Mouse (Mus musculus) spleen, adult 2 months (tissue): ENCODE measurements around the gene Gan.

ENCODE experiments used
- CTCF ChIP-seq: fragments of 200-500 bp; IDR thresholded peaks from 2 replicates; pipeline ENCODE4 v1.5.1; 2011; ENCODE audit warnings: mild to moderate bottlenecking, inconsistent platforms; ENCODE audit not compliant: insufficient read depth, insufficient read length, insufficient replicate concordance; ENCODE audit errors: extremely low read depth
- POLR2A ChIP-seq: fragments of 200-500 bp; IDR thresholded peaks from 2 replicates; pipeline ENCODE4 v1.6.1; 2011; ENCODE audit warnings: low read depth, low read length, inconsistent platforms

DNA sequence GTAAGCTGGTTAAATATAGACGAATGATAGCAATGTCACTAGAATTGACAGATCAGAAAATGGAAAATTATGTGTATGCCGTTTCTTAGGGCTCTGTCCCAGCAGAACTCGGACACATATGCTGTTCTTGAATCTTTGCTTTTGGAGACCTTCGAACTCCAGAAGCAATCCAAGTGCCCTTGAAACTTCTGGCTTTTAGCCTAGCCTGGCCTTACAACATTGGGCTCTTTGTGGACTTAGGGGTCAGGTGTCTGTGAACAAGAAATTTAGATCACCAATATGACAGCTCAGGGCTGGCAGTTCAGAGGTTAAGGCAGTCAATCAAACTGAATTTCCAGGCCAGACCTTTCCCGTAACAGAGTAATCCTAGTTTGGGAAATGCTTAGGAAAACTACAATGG, 1.1 kb downstream of the Gan start:
- TF ChIP-seq POLR2A (no peak), CTCF (no peak)
